Comparison of ENCODE assay signal across 9 mouse cellular contexts in the genomic region with DNA sequence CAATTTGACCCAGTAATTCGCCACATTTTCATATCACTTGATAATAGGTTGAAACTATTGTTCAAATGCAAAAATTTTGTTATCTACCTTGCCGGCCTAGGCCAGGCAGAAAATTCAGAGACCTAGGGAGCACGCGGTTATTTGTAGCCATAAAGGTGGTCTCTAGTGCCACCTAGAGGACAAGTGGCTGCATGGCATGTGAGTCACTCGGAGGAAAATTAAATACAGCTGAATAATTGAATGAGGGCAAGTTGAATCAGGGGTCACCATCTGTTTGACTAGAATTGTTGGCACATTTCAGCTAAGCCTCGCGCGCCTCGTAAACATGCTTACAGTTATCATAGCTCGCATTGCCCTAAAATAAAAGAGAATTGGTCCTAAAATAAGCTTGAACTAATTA.
A peak's percentile ranks its signal among the peaks of the same experiment; 100 is the strongest.
DNase-seq lines count a peak whose midpoint lies in the region; ATAC-seq and TF ChIP-seq lines count a peak whose summit lies in the region.
"Had no signal": no experiment of that assay in that cellular context is flagged by ENCODE, and none has a peak within 500 bp of the region (broad histone marks: within the 10 kb centered on the region; RNA-seq: fewer than 3 reads in every experiment).

No protein-coding gene starts in this region.

- H3K79me2 ChIP-seq in liver, adult 2 months (ENCODE audit: control insufficient read depth, insufficient read depth, low read length) = no peaks in the 10 kb centered on the region

- H3K36me3 ChIP-seq in liver, adult 2 months (ENCODE audit: control insufficient read depth, insufficient read depth, low read length) = no peaks in the 10 kb centered on the region
- no peaks in the 10 kb centered on the region for H3K36me3 ChIP-seq in liver, embryonic 12.5 days
- H3K36me3 ChIP-seq in forebrain, embryonic 11.5 days (ENCODE audit: control insufficient read depth, insufficient read depth, low read length) = no peaks in the 10 kb centered on the region
- H3K36me3 ChIP-seq in hindbrain, embryonic 14.5 days (replicated peaks; ENCODE audit: control insufficient read depth, insufficient read depth) = no peaks in the 10 kb centered on the region
- H3K36me3 ChIP-seq in midbrain, embryonic 14.5 days (ENCODE audit: control insufficient read depth, insufficient read depth, low read length) = no peaks in the 10 kb centered on the region
- no peaks in the 10 kb centered on the region for H3K36me3 ChIP-seq in stomach, embryonic 15.5 days
- H3K36me3 ChIP-seq: midbrain, embryonic 12.5 days had no signal

- TF ChIP-seq CTCF in liver, adult 2 months (IDR thresholded peaks at IDR 0.05; ENCODE audit: low read depth, low read length) = peak; percentile 72
- peak; percentile 88; the same call in 1 of the 2 replicates for TF ChIP-seq CTCF in brain, embryonic 14.5 days (IDR thresholded peaks at IDR 0.05; ENCODE audit: borderline replicate concordance, extremely low read depth, insufficient read depth, insufficient read length)

- no peak overlapping the region for H3K27ac ChIP-seq in liver, adult 2 months (replicated peaks; ENCODE audit: insufficient read depth, low read depth, low read length)
- no peak overlapping the region for H3K27ac ChIP-seq in liver, embryonic 12.5 days
- H3K27ac ChIP-seq in forebrain, embryonic 11.5 days (ENCODE audit: low read depth, low read length) = no peak overlapping the region
- H3K27ac ChIP-seq in hindbrain, embryonic 14.5 days = no peak overlapping the region
- H3K27ac ChIP-seq in midbrain, embryonic 14.5 days (replicated peaks; ENCODE audit: low read depth, low read length) = no peak overlapping the region
- no peak overlapping the region for H3K27ac ChIP-seq in stomach, embryonic 15.5 days
- H3K27ac ChIP-seq: midbrain, embryonic 12.5 days had no signal

- TF ChIP-seq POLR2A in liver, adult 2 months (IDR thresholded peaks at IDR 0.05; ENCODE audit: extremely low read depth, insufficient read depth, low read length) = no peak
- no peak for TF ChIP-seq POLR2A in brain, embryonic 14.5 days (IDR thresholded peaks at IDR 0.05; ENCODE audit: borderline replicate concordance, extremely low read depth, insufficient read depth, insufficient read length, poor library complexity, severe bottlenecking)

- no peak for ATAC-seq in liver, embryonic 12.5 days
- ATAC-seq in forebrain, embryonic 11.5 days (replicated peaks; ENCODE audit: low FRiP score) = 0 out of 2 replicates have a peak, but pooled peaks have one; percentile 19
- ATAC-seq in hindbrain, embryonic 14.5 days (ENCODE audit: low FRiP score) = peak; percentile 34; the same call in 1 of the 2 replicates
- ATAC-seq in midbrain, embryonic 14.5 days (ENCODE audit: low FRiP score, low TSS enrichment) = 0 out of 2 replicates have a peak, but pooled peaks have one; percentile 11
- ATAC-seq in stomach, embryonic 15.5 days (ENCODE audit: insufficient read depth, low FRiP score, low read depth) = peak; percentile 31; the same call in 1 of the 2 replicates

- H3K4me2 ChIP-seq in liver, embryonic 12.5 days = no peak overlapping the region
- no peak overlapping the region for H3K4me2 ChIP-seq in forebrain, embryonic 11.5 days (ENCODE audit: low read depth, low read length, severe bottlenecking)
- no peak overlapping the region for H3K4me2 ChIP-seq in hindbrain, embryonic 14.5 days (replicated peaks)
- H3K4me2 ChIP-seq in midbrain, embryonic 14.5 days (ENCODE audit: low read length) = no peak overlapping the region
- H3K4me2 ChIP-seq in stomach, embryonic 15.5 days = no peak overlapping the region
- H3K4me2 ChIP-seq: midbrain, embryonic 12.5 days had no signal

- peak; percentile 34 for DNase-seq in liver, adult 2 months (ENCODE audit: extremely low read depth, low read depth, low spot score)
- peak; percentile 93 for DNase-seq in brain, embryonic 14.5 days (ENCODE audit: low read depth)
- peak; percentile 85 for DNase-seq in forebrain, embryonic 11.5 days (ENCODE audit: low spot score)
- DNase-seq in hindbrain, embryonic 14.5 days (ENCODE audit: low spot score) = peak; percentile 93
- DNase-seq in left cerebral cortex, adult 9 months (ENCODE audit: low spot score in 2 of 2) = peak; percentile 47 to 86
- DNase-seq in midbrain, embryonic 14.5 days = peak; percentile 93

- H3K27me3 ChIP-seq in liver, adult 2 months (ENCODE audit: control insufficient read depth, insufficient read depth, low read length) = 0 out of 2 replicates have a peak, but pooled peaks cover 2% of the 10 kb centered on the region
- H3K27me3 ChIP-seq in liver, embryonic 12.5 days (replicated peaks) = peaks cover 19% of the 10 kb centered on the region
- H3K27me3 ChIP-seq in forebrain, embryonic 11.5 days (ENCODE audit: control insufficient read depth, insufficient read depth, low read length) = no peaks in the 10 kb centered on the region
- H3K27me3 ChIP-seq in hindbrain, embryonic 14.5 days (ENCODE audit: control insufficient read depth, insufficient read depth, low read length) = no peaks in the 10 kb centered on the region
- H3K27me3 ChIP-seq in midbrain, embryonic 14.5 days (ENCODE audit: control insufficient read depth, insufficient read depth, low read length) = no peaks in the 10 kb centered on the region
- no peaks in the 10 kb centered on the region for H3K27me3 ChIP-seq in stomach, embryonic 15.5 days (replicated peaks)

- no peak overlapping the region for H3K9ac ChIP-seq in liver, adult 2 months (ENCODE audit: low read depth, low read length)
- no peak overlapping the region for H3K9ac ChIP-seq in liver, embryonic 12.5 days
- H3K9ac ChIP-seq in forebrain, embryonic 11.5 days (ENCODE audit: low read length) = no peak overlapping the region
- no peak overlapping the region for H3K9ac ChIP-seq in hindbrain, embryonic 14.5 days
- H3K9ac ChIP-seq in midbrain, embryonic 14.5 days (replicated peaks; ENCODE audit: low read length) = no peak overlapping the region
- no peak overlapping the region for H3K9ac ChIP-seq in stomach, embryonic 15.5 days
- H3K9ac ChIP-seq: midbrain, embryonic 12.5 days had no signal

- 3% methylated on average over 10 of the region's 10 CpGs for WGBS in liver, adult 2 months
- WGBS in liver, embryonic 12.5 days (ENCODE audit: insufficient replicate concordance) = 12% methylated on average over 10 of the region's 10 CpGs
- WGBS in forebrain, embryonic 11.5 days = 9% methylated on average over 10 of the region's 10 CpGs
- 3% methylated on average over 10 of the region's 10 CpGs for whole genome bisulfite sequencing in hindbrain, embryonic 14.5 days
- 4% methylated on average over 10 of the region's 10 CpGs for WGBS in midbrain, embryonic 14.5 days
- WGBS in stomach, embryonic 15.5 days = 2% methylated on average over 10 of the region's 10 CpGs

- no peak overlapping the region for H3K4me3 ChIP-seq in liver, adult 2 months (ENCODE audit: insufficient read depth, low read depth, low read length)
- H3K4me3 ChIP-seq in liver, embryonic 12.5 days = no peak overlapping the region
- no peak overlapping the region for H3K4me3 ChIP-seq in forebrain, embryonic 11.5 days (ENCODE audit: low read depth, low read length)
- no peak overlapping the region for H3K4me3 ChIP-seq in hindbrain, embryonic 14.5 days (replicated peaks; ENCODE audit: low read length)
- no peak overlapping the region for H3K4me3 ChIP-seq in midbrain, embryonic 14.5 days (replicated peaks; ENCODE audit: low read depth, low read length)
- no peak overlapping the region for H3K4me3 ChIP-seq in stomach, embryonic 15.5 days (replicated peaks)
- H3K4me3 ChIP-seq: midbrain, embryonic 12.5 days had no signal

- no peaks in the 10 kb centered on the region for H3K9me3 ChIP-seq in liver, embryonic 12.5 days (replicated peaks)
- no peaks in the 10 kb centered on the region for H3K9me3 ChIP-seq in forebrain, embryonic 11.5 days (ENCODE audit: control insufficient read depth, low read length)
- H3K9me3 ChIP-seq in hindbrain, embryonic 14.5 days (ENCODE audit: control insufficient read depth, low read length) = no peaks in the 10 kb centered on the region
- H3K9me3 ChIP-seq in midbrain, embryonic 14.5 days (ENCODE audit: control insufficient read depth, low read length) = no peaks in the 10 kb centered on the region
- no peaks in the 10 kb centered on the region for H3K9me3 ChIP-seq in stomach, embryonic 15.5 days
- H3K9me3 ChIP-seq: midbrain, embryonic 12.5 days had no signal

- H3K4me1 ChIP-seq in liver, adult 2 months (ENCODE audit: control insufficient read depth, insufficient read depth, low read length) = no peaks in the 10 kb centered on the region
- no peaks in the 10 kb centered on the region for H3K4me1 ChIP-seq in liver, embryonic 12.5 days
- peaks cover 6% of the 10 kb centered on the region; the same call in 1 of the 2 replicates for H3K4me1 ChIP-seq in forebrain, embryonic 11.5 days (replicated peaks; ENCODE audit: control insufficient read depth, insufficient read depth, low read length)
- H3K4me1 ChIP-seq in hindbrain, embryonic 14.5 days (replicated peaks; ENCODE audit: control insufficient read depth, insufficient read depth, low read length) = peaks cover 19% of the 10 kb centered on the region
- peaks cover 15% of the 10 kb centered on the region for H3K4me1 ChIP-seq in midbrain, embryonic 14.5 days (ENCODE audit: control insufficient read depth, insufficient read depth, low read length)
- 0 out of 2 replicates have a peak, but pooled peaks cover 4% of the 10 kb centered on the region for H3K4me1 ChIP-seq in stomach, embryonic 15.5 days

Comparison
In these comparisons a context has a peak if more than half of its experiments do, and no peak if none do; other contexts are left out.
1. DNase-seq: peak in every context shown above with its lines; median percentile 93 in brain, embryonic 14.5 days; 93 in hindbrain, embryonic 14.5 days; 93 in midbrain, embryonic 14.5 days; 85 in forebrain, embryonic 11.5 days; 66 in left cerebral cortex, adult 9 months; 34 in liver, adult 2 months.